Mouse (Mus musculus): ENCODE results near the gene Gabra2. TPM values are rescaled to one million over a fixed set of nuclear protein-coding genes. Genes with fewer than 3 reads are reported as not detected.

Gene Gabra2
- polyA plus RNA-seq (2012; rRNA removed; ENCODE audit: low replicate concordance): not detected in 2 replicates

GRCm38 (mm10) chr5:71095725-71096607 is at the start of gene Gabra2:
Gabra2 (minus strand) TSS chr5:71095849.

